Mouse (Mus musculus): ENCODE results near the gene Ubxn1. TPM values are rescaled to one million over a fixed set of nuclear protein-coding genes. Genes with fewer than 3 reads are reported as not detected.
A peak's percentile ranks its signal among the peaks of the same experiment; 100 is the strongest.

The Ubxn1 gene
- polyA plus RNA-seq, 1 experiment from 2014 or later, result 135 TPM

DNA sequence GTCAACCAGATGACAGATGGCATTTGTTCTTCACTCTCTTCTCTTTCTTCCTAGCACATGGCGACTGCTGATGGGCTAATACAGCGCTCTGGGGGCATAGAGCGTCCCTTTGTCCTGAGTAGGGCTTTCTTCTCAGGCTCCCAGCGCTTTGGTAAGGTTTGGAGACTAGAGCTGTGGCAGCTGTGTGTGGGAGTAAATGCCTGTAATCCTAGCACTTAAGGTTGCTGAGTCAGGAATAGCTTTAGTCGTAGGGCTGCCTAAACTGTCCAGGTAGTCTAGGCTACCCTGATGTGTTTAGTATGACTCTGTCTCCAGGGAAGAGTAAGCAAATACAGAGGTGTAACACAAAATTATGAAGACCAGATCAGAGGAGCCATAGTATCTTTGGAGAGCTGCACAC is 40.5 kb downstream of the Ubxn1 start:
- H3K9me3 ChIP-seq (replicated peaks), result no peaks in the 10 kb centered on the region
- H3K27me3 ChIP-seq (replicated peaks), result no peaks in the 10 kb centered on the region
- ATAC-seq, result no peak
- H3K9ac ChIP-seq, result no peak overlapping the region
- no peaks in the 10 kb centered on the region for H3K4me1 ChIP-seq
- H3K4me3 ChIP-seq, result no peak overlapping the region
- no peak overlapping the region for H3K4me2 ChIP-seq
- 90% methylated on average over 5 of the region's 5 CpGs for WGBS (ENCODE audit: insufficient replicate concordance)
- no peak overlapping the region for H3K27ac ChIP-seq
- peaks cover 100% of the 10 kb centered on the region for H3K36me3 ChIP-seq

DNA sequence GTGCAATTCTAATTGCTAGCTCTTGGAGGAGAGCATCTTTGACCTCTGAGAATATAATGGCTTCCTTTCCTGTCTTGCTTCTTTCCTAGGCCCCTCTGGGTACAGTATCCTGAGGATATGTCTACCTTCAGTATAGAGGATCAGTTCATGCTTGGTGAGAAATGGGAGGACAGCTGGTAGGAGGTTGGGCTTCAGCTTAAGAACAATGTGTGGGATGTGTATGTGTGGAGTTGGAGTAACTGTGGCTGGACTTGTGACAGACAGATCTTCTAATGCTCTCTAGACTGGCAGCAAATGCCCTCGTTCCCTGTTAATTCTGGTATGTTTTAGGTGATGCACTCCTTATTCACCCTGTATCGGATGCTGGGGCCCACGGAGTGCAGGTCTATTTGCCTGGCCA is 42.9 kb downstream of the Ubxn1 start:
- Histone ChIP-seq H3K27ac (no peak overlapping the region), H3K4me1 (peaks cover 8% of the 10 kb centered on the region; the same call in 1 of the 2 replicates), H3K9me3 (replicated peaks) (no peaks in the 10 kb centered on the region), H3K4me3 (no peak overlapping the region), H3K27me3 (replicated peaks) (no peaks in the 10 kb centered on the region), H3K36me3 (peaks cover 80% of the 10 kb centered on the region), H3K4me2 (no peak overlapping the region), H3K9ac (no peak overlapping the region)
- 92% methylated on average over 3 of the region's 3 CpGs for WGBS (ENCODE audit: insufficient replicate concordance)
- ATAC-seq, result no peak

DNA sequence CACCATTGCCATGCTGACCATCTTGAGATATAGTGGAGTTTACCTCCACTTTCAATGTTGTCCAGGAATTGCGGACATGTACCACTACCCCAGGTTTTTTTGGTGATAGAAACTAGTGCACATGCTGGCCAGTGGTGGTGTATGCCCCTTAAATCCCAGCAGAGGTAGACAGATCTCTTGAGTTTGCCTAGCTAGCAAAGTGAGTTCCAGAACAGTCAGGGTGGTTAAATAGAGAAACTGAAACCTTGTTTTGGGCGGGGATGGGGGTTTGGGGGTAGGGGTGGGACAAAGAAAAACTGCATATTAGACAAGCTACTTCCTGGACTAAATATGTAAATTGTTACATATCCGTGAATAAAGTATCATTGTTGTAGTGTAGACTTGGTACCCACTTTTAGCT is 47.7 kb downstream of the Ubxn1 start:
- no peaks in the 10 kb centered on the region for H3K27me3 ChIP-seq (replicated peaks)
- H3K4me2 ChIP-seq, result no peak overlapping the region
- ATAC-seq, result no peak
- peaks cover 46% of the 10 kb centered on the region for H3K4me1 ChIP-seq
- H3K4me3 ChIP-seq, result no peak overlapping the region
- no peak overlapping the region for H3K9ac ChIP-seq
- H3K27ac ChIP-seq, result peak overlapping the region; percentile 95; the same call in 1 of the 2 replicates
- no peaks in the 10 kb centered on the region for H3K9me3 ChIP-seq (replicated peaks)
- H3K36me3 ChIP-seq, result peaks cover 51% of the 10 kb centered on the region
- 73% methylated on average over 3 of the region's 3 CpGs for WGBS (ENCODE audit: insufficient replicate concordance)

DNA sequence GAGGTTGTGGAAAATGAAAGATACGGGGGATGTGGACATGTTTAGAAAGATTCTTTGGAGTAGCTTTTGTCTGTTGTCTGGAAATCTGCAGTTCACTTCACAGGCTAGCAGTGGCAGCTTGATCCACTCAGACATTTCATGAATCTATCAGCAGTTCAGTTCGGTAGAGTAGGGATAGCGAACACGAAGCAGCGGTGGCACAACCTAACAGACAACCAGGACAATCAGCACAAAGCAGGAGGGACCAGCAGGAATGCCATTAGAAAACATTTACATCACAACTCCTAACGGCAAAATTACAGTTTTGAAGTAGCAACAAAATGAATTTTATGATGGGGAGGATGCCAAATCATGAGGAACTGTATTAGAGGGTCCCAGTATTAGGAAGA is 48.4 kb downstream of the Ubxn1 start:
- peaks cover 48% of the 10 kb centered on the region for H3K4me1 ChIP-seq
- H3K4me2 ChIP-seq, result peak overlapping the region; percentile 87
- ATAC-seq, result no peak
- H3K27ac ChIP-seq, result peak overlapping the region; percentile 95
- WGBS (ENCODE audit: insufficient replicate concordance), result 64% methylated on average over 6 of the region's 6 CpGs
- no peaks in the 10 kb centered on the region for H3K27me3 ChIP-seq (replicated peaks)
- peak overlapping the region; percentile 87 for H3K4me3 ChIP-seq
- peaks cover 50% of the 10 kb centered on the region for H3K36me3 ChIP-seq
- peak overlapping the region; percentile 90 for H3K9ac ChIP-seq
- no peaks in the 10 kb centered on the region for H3K9me3 ChIP-seq (replicated peaks)

DNA sequence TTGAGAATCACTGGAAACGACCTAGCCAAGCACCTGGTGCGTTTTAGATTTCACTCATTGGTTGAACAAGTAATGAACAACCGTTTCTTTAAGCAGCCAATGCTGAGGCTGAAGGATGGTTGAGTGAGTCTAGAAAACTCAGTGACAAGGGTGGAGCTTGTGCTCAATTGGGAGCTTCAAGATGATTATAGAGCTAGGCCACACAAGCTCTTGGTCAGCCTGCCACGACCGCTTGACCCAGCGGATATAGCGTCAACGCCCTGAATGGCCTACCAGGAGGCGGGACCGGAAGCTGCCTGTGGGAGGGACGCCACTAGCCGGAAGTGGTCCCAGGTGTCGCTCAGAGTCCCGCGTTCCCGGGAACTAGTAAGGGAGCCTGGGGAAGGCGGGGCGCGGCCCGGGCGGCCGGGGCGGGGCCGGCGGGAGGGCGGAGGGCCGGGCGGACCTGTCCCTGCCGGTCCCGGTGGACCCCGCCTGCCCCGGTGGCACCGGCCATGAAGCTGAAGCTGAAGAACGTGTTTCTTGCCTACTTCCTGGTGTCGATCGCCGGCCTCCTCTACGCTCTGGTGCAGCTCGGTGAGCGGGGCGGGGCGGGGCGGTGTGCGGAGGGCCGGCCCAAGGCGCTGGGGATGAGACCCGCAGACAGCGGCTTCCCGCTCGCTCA is 48.9 kb downstream of the Ubxn1 start, which contains the start of gene B3gat3:
B3gat3 (plus strand) TSS at position 302 of the 664 bp plus-strand sequence.
- Histone ChIP-seq H3K4me1 (peaks cover 48% of the 10 kb centered on the region), H3K27ac (peak within 1 kb of the TSS; percentile 95), H3K9me3 (replicated peaks) (no peaks in the 10 kb centered on the region), H3K9ac (peak within 1 kb of the TSS; percentile 90), H3K36me3 (peaks cover 47% of the 10 kb centered on the region), H3K4me3 (peak within 1 kb of the TSS; percentile 87), H3K4me2 (peak within 1 kb of the TSS; percentile 87), H3K27me3 (replicated peaks) (no peaks in the 10 kb centered on the region)
- 2% methylated on average over 49 of the region's 50 CpGs for WGBS (ENCODE audit: insufficient replicate concordance)
- peak; percentile 95 for ATAC-seq

DNA sequence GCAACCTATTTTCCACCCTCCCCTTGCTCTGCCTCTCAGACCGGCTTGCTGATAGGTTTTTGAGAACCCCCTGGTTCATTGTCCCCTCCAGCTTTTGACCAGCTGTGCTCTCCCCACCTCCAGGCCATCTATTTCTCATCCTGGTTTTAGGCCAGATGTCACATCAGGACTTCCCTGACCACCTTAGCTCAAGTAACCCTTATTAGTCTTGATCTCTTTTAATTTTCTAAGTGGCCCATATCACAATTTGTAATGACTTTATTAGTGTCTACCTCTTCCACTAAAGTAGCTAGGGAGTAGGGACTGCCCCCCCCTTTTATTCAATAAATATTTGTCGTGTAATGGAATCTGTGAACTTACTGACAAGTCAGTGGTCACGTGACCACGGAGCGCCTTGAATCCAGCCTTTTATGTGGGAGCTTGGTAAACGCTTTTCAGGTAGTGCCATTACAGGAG is 49.6 kb downstream of the Ubxn1 start:
- H3K4me1 ChIP-seq, result peaks cover 49% of the 10 kb centered on the region
- H3K9me3 ChIP-seq (replicated peaks), result no peaks in the 10 kb centered on the region
- peak overlapping the region; percentile 90 for H3K9ac ChIP-seq
- H3K36me3 ChIP-seq, result peaks cover 47% of the 10 kb centered on the region
- ATAC-seq, result no peak
- no peaks in the 10 kb centered on the region for H3K27me3 ChIP-seq (replicated peaks)
- H3K4me2 ChIP-seq, result peak overlapping the region; percentile 87
- H3K4me3 ChIP-seq, result peak overlapping the region; percentile 87
- WGBS (ENCODE audit: insufficient replicate concordance), result 2% methylated on average over 6 of the region's 6 CpGs
- H3K27ac ChIP-seq, result peak overlapping the region; percentile 95

DNA sequence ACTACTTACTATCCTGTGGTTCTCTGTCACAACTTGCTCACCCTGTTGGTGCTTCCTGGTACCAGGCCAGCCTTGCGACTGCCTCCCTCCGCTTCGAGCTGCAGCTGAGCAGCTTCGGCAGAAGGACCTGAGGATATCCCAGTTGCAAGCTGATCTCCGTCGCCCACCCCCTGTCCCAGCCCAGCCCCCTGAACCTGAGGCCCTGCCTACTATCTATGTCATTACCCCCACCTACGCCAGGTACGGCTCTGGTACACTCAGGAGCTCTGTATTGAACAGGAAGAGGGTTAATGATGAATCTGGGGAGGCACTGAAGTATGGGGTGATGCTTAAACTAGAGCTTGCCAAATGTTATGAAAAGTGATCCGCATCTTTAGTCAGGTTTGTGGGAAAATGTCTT is 50.4 kb downstream of the Ubxn1 start:
- 72% methylated on average over 9 of the region's 9 CpGs for WGBS (ENCODE audit: insufficient replicate concordance)
- peak overlapping the region; percentile 87 for H3K4me3 ChIP-seq
- no peaks in the 10 kb centered on the region for H3K9me3 ChIP-seq (replicated peaks)
- H3K4me1 ChIP-seq, result peaks cover 58% of the 10 kb centered on the region
- no peaks in the 10 kb centered on the region for H3K27me3 ChIP-seq (replicated peaks)
- H3K27ac ChIP-seq, result peak overlapping the region; percentile 95; the same call in 1 of the 2 replicates
- peak overlapping the region; percentile 87 for H3K4me2 ChIP-seq
- peaks cover 47% of the 10 kb centered on the region for H3K36me3 ChIP-seq
- peak overlapping the region; percentile 90 for H3K9ac ChIP-seq
- no peak for ATAC-seq

Small RNAs within 50 kb of the gene (microRNA-seq; reads per million reads assigned to microRNA genes)
- gene Mir5136, result 1.4 reads per million

Other genes with a start within 250 kb of the Ubxn1 start
- gene Chrm1, start 207.7 kb upstream of the Ubxn1 start, polyA plus RNA-seq (2016; fragmentation: Nextera tagmentation; extraction: Ambion mirVana), result not detected in 2 replicates
- 133 and 141 TPM in 2 replicates for gene Slc3a2, start 148.1 kb upstream of the Ubxn1 start, polyA plus RNA-seq (2016; fragmentation: Nextera tagmentation; extraction: Ambion mirVana)
- 87.1 and 95.9 TPM in 2 replicates for gene Wdr74, start 135.7 kb upstream of the Ubxn1 start, polyA plus RNA-seq (2016; fragmentation: Nextera tagmentation; extraction: Ambion mirVana)
- gene 1700092M07Rik, start 130.8 kb upstream of the Ubxn1 start, polyA plus RNA-seq (2016; fragmentation: Nextera tagmentation; extraction: Ambion mirVana), result 2.1 and 2.3 TPM in 2 replicates
- gene Stx5a, start 130.1 kb upstream of the Ubxn1 start, polyA plus RNA-seq (2016; fragmentation: Nextera tagmentation; extraction: Ambion mirVana), result 56.2 and 58.4 TPM in 2 replicates
- gene Nxf1, start 114.4 kb upstream of the Ubxn1 start, polyA plus RNA-seq (2016; fragmentation: Nextera tagmentation; extraction: Ambion mirVana), result 116 and 130 TPM in 2 replicates
- gene Tmem223, start 100.5 kb upstream of the Ubxn1 start, polyA plus RNA-seq (2016; fragmentation: Nextera tagmentation; extraction: Ambion mirVana), result 77.4 and 80.0 TPM in 2 replicates
- gene Tmem179b, start 97.0 kb upstream of the Ubxn1 start, polyA plus RNA-seq (2016; fragmentation: Nextera tagmentation; extraction: Ambion mirVana), result 99.1 and 104 TPM in 2 replicates
- gene Taf6l, start 85.1 kb upstream of the Ubxn1 start, polyA plus RNA-seq (2016; fragmentation: Nextera tagmentation; extraction: Ambion mirVana), result 21.8 and 23.1 TPM in 2 replicates
- 105 and 110 TPM in 2 replicates for gene Polr2g, start 72.9 kb upstream of the Ubxn1 start, polyA plus RNA-seq (2016; fragmentation: Nextera tagmentation; extraction: Ambion mirVana)
- 2.3 and 2.8 TPM in 2 replicates for gene Zbtb3, start 68.9 kb upstream of the Ubxn1 start, polyA plus RNA-seq (2016; fragmentation: Nextera tagmentation; extraction: Ambion mirVana)
- gene Ttc9c, start 52.2 kb upstream of the Ubxn1 start, polyA plus RNA-seq (2016; fragmentation: Nextera tagmentation; extraction: Ambion mirVana), result 29.6 and 31.6 TPM in 2 replicates
- 3.5 and 3.6 TPM in 2 replicates for gene Hnrnpul2, start 51.5 kb upstream of the Ubxn1 start, polyA plus RNA-seq (2016; fragmentation: Nextera tagmentation; extraction: Ambion mirVana)
- gene AC129217.1, start 41.7 kb upstream of the Ubxn1 start, polyA plus RNA-seq (2016; fragmentation: Nextera tagmentation; extraction: Ambion mirVana), result 0.26 TPM in 1 of 2 replicates, not detected in the other
- gene Bscl2, start 34.0 kb upstream of the Ubxn1 start, polyA plus RNA-seq (2016; fragmentation: Nextera tagmentation; extraction: Ambion mirVana), result 37.0 and 45.2 TPM in 2 replicates
- gene Gng3, start 32.3 kb upstream of the Ubxn1 start, polyA plus RNA-seq (2016; fragmentation: Nextera tagmentation; extraction: Ambion mirVana), result 0.62 and 0.65 TPM in 2 replicates
- gene Lrrn4cl, start 20.7 kb upstream of the Ubxn1 start, polyA plus RNA-seq (2016; fragmentation: Nextera tagmentation; extraction: Ambion mirVana), result 0.11 TPM in 1 of 2 replicates, not detected in the other
- gene Uqcc3, start 9.4 kb downstream of the Ubxn1 start, polyA plus RNA-seq (2016; fragmentation: Nextera tagmentation; extraction: Ambion mirVana), result 40.6 and 43.4 TPM in 2 replicates
- gene Lbhd1, start 12.2 kb downstream of the Ubxn1 start, polyA plus RNA-seq (2016; fragmentation: Nextera tagmentation; extraction: Ambion mirVana), result 76.1 and 80.4 TPM in 2 replicates
- not detected in 2 replicates for gene Gm49403, start 12.4 kb downstream of the Ubxn1 start, polyA plus RNA-seq (2016; fragmentation: Nextera tagmentation; extraction: Ambion mirVana)
- gene 1810009A15Rik, start 17.4 kb downstream of the Ubxn1 start, polyA plus RNA-seq (2016; fragmentation: Nextera tagmentation; extraction: Ambion mirVana), result 107 and 111 TPM in 2 replicates
- not detected in 2 replicates for gene Gm49416, start 17.4 kb downstream of the Ubxn1 start, polyA plus RNA-seq (2016; fragmentation: Nextera tagmentation; extraction: Ambion mirVana)
- gene Ints5, start 21.5 kb downstream of the Ubxn1 start, polyA plus RNA-seq (2016; fragmentation: Nextera tagmentation; extraction: Ambion mirVana), result 39.9 and 40.8 TPM in 2 replicates
- gene Ganab, start 26.6 kb downstream of the Ubxn1 start, polyA plus RNA-seq (2016; fragmentation: Nextera tagmentation; extraction: Ambion mirVana), result 61.9 TPM in 2 replicates
- 28.4 and 31.7 TPM in 2 replicates for gene B3gat3, start 48.9 kb downstream of the Ubxn1 start, polyA plus RNA-seq (2016; fragmentation: Nextera tagmentation; extraction: Ambion mirVana)
- 3.0 and 3.4 TPM in 2 replicates for gene Rom1, start 57.9 kb downstream of the Ubxn1 start, polyA plus RNA-seq (2016; fragmentation: Nextera tagmentation; extraction: Ambion mirVana)
- 21.3 and 23.0 TPM in 2 replicates for gene Eml3, start 58.1 kb downstream of the Ubxn1 start, polyA plus RNA-seq (2016; fragmentation: Nextera tagmentation; extraction: Ambion mirVana)
- gene Mta2, start 70.4 kb downstream of the Ubxn1 start, polyA plus RNA-seq (2016; fragmentation: Nextera tagmentation; extraction: Ambion mirVana), result 138 and 140 TPM in 2 replicates
- gene Tut1, start 82.4 kb downstream of the Ubxn1 start, polyA plus RNA-seq (2016; fragmentation: Nextera tagmentation; extraction: Ambion mirVana), result 26.0 and 27.7 TPM in 2 replicates
- gene Eef1g, start 95.5 kb downstream of the Ubxn1 start, polyA plus RNA-seq (2016; fragmentation: Nextera tagmentation; extraction: Ambion mirVana), result 358 and 366 TPM in 2 replicates
- gene Ahnak, start 117.8 kb downstream of the Ubxn1 start, polyA plus RNA-seq (2016; fragmentation: Nextera tagmentation; extraction: Ambion mirVana), result 1.8 and 2.0 TPM in 2 replicates
- not detected in 2 replicates for gene Scgb1a1, start 216.5 kb downstream of the Ubxn1 start, polyA plus RNA-seq (2016; fragmentation: Nextera tagmentation; extraction: Ambion mirVana)

Measured in liver, embryonic 12.5 days (tissue).